Mouse (Mus musculus): ENCODE results near the gene Tedc1.

DNA sequence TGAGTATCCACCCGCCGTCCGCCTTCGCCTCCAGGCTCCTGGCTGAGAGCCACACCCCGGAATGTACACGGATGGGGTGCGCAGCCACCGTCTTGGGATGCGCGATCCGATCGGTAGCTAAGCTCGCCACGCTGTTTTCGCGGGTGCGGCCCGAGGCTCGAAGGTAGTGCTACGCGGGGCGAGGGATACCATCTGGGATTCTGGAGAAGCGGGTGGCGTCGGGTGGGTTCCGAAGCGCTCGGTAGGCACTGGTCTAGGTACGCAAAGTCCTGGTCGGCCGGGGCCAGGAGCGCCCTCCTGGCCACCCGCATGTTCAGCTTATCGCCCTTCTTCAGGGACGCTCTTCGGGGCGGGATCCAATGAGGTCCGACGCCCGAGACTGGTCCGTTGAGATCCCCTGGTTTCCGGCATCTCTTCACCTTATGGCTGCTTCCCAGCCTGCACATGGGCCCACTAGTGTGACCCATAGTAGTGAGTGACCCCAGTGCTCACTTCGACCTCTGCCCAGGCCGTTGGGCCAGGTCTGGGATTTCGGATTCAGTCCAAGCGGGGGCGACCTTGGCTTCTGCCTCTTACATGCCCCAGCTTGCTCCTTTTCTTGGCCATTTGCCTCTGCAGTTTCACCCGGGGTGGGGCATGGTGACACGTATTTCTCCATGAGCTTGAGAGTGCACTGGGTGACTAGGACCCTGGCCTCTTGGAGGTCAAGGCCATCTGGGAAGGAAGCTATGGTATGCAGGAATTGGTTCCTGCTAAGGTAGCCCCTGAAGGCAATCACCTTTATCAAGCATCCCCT is 15.4 kb upstream of the Tedc1 start:
- no peak for TF ChIP-seq CTCF (IDR thresholded peaks at IDR 0.05; ENCODE audit: control insufficient read depth, insufficient read depth, insufficient read length)
- no peak for TF ChIP-seq USF1 (IDR thresholded peaks at IDR 0.05; ENCODE audit: low read depth)
- no peak for TF ChIP-seq MYOD1 (IDR thresholded peaks at IDR 0.05; ENCODE audit: control insufficient read depth, insufficient read length, low read depth)

Measured in C2C12 (cell line).